Comparison of ENCODE assay signal across 8 mouse cellular contexts in genomic region chr6:121178700-121179358, GRCm38 (mm10). TPM values are rescaled to one million over a fixed set of nuclear protein-coding genes. Genes with fewer than 3 reads are reported as not detected.
DNase-seq lines count a peak whose midpoint lies in the region; ATAC-seq lines count a peak whose summit lies in the region.

No protein-coding gene starts in this region.

- no peaks in the 10 kb centered on the region for H3K36me3 ChIP-seq in heart, embryonic 11.5 days (ENCODE audit: control insufficient read depth, insufficient read depth, low read length)
- H3K36me3 ChIP-seq in splenic B cell, adult 2 months (ENCODE audit: control insufficient read depth, insufficient read depth, low read length, poor library complexity, severe bottlenecking), result no peaks in the 10 kb centered on the region

- H3K4me2 ChIP-seq in heart, embryonic 11.5 days, result no peak overlapping the region

- peak; percentile 65 to 85 for DNase-seq in heart, adult 18-20 months
- peak; percentile 79 for DNase-seq in 416B (ENCODE audit: low read depth)
- peak; percentile 42 for DNase-seq in T-cell, adult 2 months (ENCODE audit: low spot score)
- peak; percentile 89 for DNase-seq in embryo, embryonic 10.5 days (ENCODE audit: low spot score)
- DNase-seq in layer of hippocampus, adult 11-12 months (ENCODE audit: low spot score), result peak; percentile 78
- DNase-seq in mesoderm, embryonic 11.5 days (ENCODE audit: low read depth, low spot score), result peak; percentile 75
- peak; percentile 75 for DNase-seq in splenic B cell, adult 2 months (ENCODE audit: low read depth, low spot score)

- no peaks in the 10 kb centered on the region; the same call in 1 of the 2 replicates for H3K27me3 ChIP-seq in heart, embryonic 11.5 days (ENCODE audit: control insufficient read depth, insufficient read depth, low read length)
- no peaks in the 10 kb centered on the region for H3K27me3 ChIP-seq in splenic B cell, adult 2 months (ENCODE audit: control insufficient read depth, insufficient read depth, low read length, poor library complexity, severe bottlenecking)

- WGBS in heart, embryonic 11.5 days (ENCODE audit: insufficient replicate concordance), result 55% methylated on average over 7 of the region's 7 CpGs

- ATAC-seq in heart, embryonic 11.5 days (replicated peaks; ENCODE audit: insufficient number of reproducible peaks, low FRiP score, low TSS enrichment), result no peak

- H3K9me3 ChIP-seq in heart, embryonic 11.5 days (replicated peaks; ENCODE audit: control insufficient read depth, low read length), result no peaks in the 10 kb centered on the region

- no peak overlapping the region for H3K9ac ChIP-seq in heart, embryonic 11.5 days (ENCODE audit: low read depth, low read length)

- H3K27ac ChIP-seq in heart, embryonic 11.5 days (ENCODE audit: low read depth, low read length), result no peak overlapping the region

- no peak overlapping the region for H3K4me3 ChIP-seq in heart, embryonic 11.5 days (ENCODE audit: low read depth, low read length)

- H3K4me1 ChIP-seq in heart, embryonic 11.5 days (ENCODE audit: control insufficient read depth, insufficient read depth, low read length), result peaks cover 8% of the 10 kb centered on the region

RNA-seq across cellular contexts. Expression of gene Pex26, which starts 4.6 kb away (rescaled TPM):
- total RNA-seq in heart, adult 18-20 months (2021), result 1 to 10 TPM; 6.7 to 7.9 TPM
- polyA plus RNA-seq in heart, embryonic 11.5 days (2014; fragmentation: Nextera tagmentation; extraction: Ambion mirVana), result 3.8 and 4.1 TPM in 2 replicates

RNA-seq across cellular contexts. Expression of gene Tuba8, which starts 31.7 kb away (rescaled TPM):
- 100 to 1,000 TPM; 145 to 182 TPM for total RNA-seq in heart, adult 18-20 months (2021)
- 0.59 and 1.0 TPM in 2 replicates for polyA plus RNA-seq in heart, embryonic 11.5 days (2014; fragmentation: Nextera tagmentation; extraction: Ambion mirVana)

RNA-seq across cellular contexts. Expression of gene Mical3, which starts 48.0 kb away (rescaled TPM):
- 100 to 1,000 TPM; 109 to 123 TPM for total RNA-seq in heart, adult 18-20 months (2021)
- polyA plus RNA-seq in heart, embryonic 11.5 days (2014; fragmentation: Nextera tagmentation; extraction: Ambion mirVana), result 32.3 and 53.2 TPM in 2 replicates
